Mouse (Mus musculus): Measurements from ENCODE around the gene Armc2.

GRCm38 (mm10) chr10:41959808-41960207 lies 58.4 kb downstream of the Armc2 start:
- peak; percentile 36 for TF ChIP-seq CTCF (IDR thresholded peaks at IDR 0.05; ENCODE audit: low read depth)
- no peak for TF ChIP-seq EP300 (IDR thresholded peaks at IDR 0.05; ENCODE audit: low read depth)

Measured in liver, postnatal 0 days (tissue).